Mouse (Mus musculus) small intestine, adult 2 months (tissue): Measurements from ENCODE around the gene Pagr1b. TPM values are rescaled to one million over a fixed set of nuclear protein-coding genes. Genes with fewer than 3 reads are reported as not detected.

Experiments
- H3K27ac ChIP-seq: fragments of 200-500 bp; 2 replicates; pipeline ENCODE4 v1.5.1; 2012; ENCODE audit warnings: low read depth, low read length, control low read depth, inconsistent platforms; ENCODE audit not compliant: insufficient read depth
- H3K27me3 ChIP-seq: fragments of 200-500 bp; 2 replicates; pipeline ENCODE4 v1.6.1; 2012; ENCODE audit warnings: mild to moderate bottlenecking, moderate library complexity, low read length, inconsistent platforms; ENCODE audit not compliant: control insufficient read depth, insufficient read depth
- H3K36me3 ChIP-seq: fragments of 200-500 bp; 2 replicates; pipeline ENCODE4 v1.6.1; 2012; ENCODE audit warnings: mild to moderate bottlenecking, low read length, control low read depth, inconsistent platforms; ENCODE audit not compliant: control insufficient read depth, insufficient read depth
- H3K4me1 ChIP-seq: fragments of 200-500 bp; 2 replicates; pipeline ENCODE4 v1.6.1; 2012; ENCODE audit warnings: low read length, inconsistent platforms, mixed read lengths; ENCODE audit not compliant: control insufficient read depth, insufficient read depth, insufficient read length
- H3K4me3 ChIP-seq: fragments of 200-500 bp; 2 replicates; pipeline ENCODE4 v1.5.1; 2012; ENCODE audit warnings: low read depth, mild to moderate bottlenecking, control low read depth, inconsistent platforms, low read length, moderate library complexity
- CTCF ChIP-seq: fragments of 200-500 bp; IDR thresholded peaks from 2 replicates; pipeline ENCODE4 v1.5.1; 2012; ENCODE audit warnings: low read depth, mild to moderate bottlenecking, control low read depth, inconsistent platforms, low read length, moderate library complexity, mixed read lengths; ENCODE audit not compliant: insufficient replicate concordance, insufficient read length; ENCODE audit errors: extremely low read depth
- POLR2A ChIP-seq: fragments of 200-500 bp; IDR thresholded peaks from 2 replicates; pipeline ENCODE4 v1.6.1; 2012; ENCODE audit warnings: low read depth, mild to moderate bottlenecking, control low read depth, inconsistent platforms, low read length, moderate library complexity
- WGBS: fragments of 180-500 bp; shearing (Covaris S2); methylation state at CpG from one replicate; pipeline ENCODE4 v1.1.7; 2018; 5-methylcytosine and 5-hydroxymethylcytosine counted together
- polyA plus RNA-seq: library from polyadenylated mRNA; depleted of rRNA; stranded (reverse); fragments of >200 nt; gene quantifications from 2 replicates; pipeline ENCODE4 v1.2.3, GENCODE M21; 2012; rRNA removed

Pagr1b gene
- polyA plus RNA-seq, 1 experiment: 2.9 TPM

GRCm38 (mm10) chr7:126961095-126961494 is 55.2 kb downstream of the Pagr1b start:
- Histone ChIP-seq H3K27ac (no peak overlapping the region), H3K36me3 (no peaks in the 10 kb centered on the region), H3K27me3 (no peaks in the 10 kb centered on the region), H3K4me3 (no peak overlapping the region), H3K4me1 (no peaks in the 10 kb centered on the region; the same call in 1 of the 2 replicates)
- TF ChIP-seq CTCF (no peak), POLR2A (no peak)
- 89% methylated on average over 5 of the region's 5 CpGs for WGBS

GRCm38 (mm10) chr7:126959780-126960179 is 56.5 kb downstream of the Pagr1b start:
- H3K27me3 ChIP-seq: no peaks in the 10 kb centered on the region
- no peak overlapping the region for H3K4me3 ChIP-seq
- TF ChIP-seq POLR2A (no peak), CTCF (no peak)
- H3K36me3 ChIP-seq: no peaks in the 10 kb centered on the region
- 32% methylated on average over 9 of the region's 9 CpGs for WGBS
- no peaks in the 10 kb centered on the region; the same call in 1 of the 2 replicates for H3K4me1 ChIP-seq
- H3K27ac ChIP-seq: no peak overlapping the region

- Histone ChIP-seq H3K27me3 (peaks cover 14% of the 10 kb centered on the region), H3K4me3 (no peak overlapping the region), H3K4me1 (no peaks in the 10 kb centered on the region; the same call in 1 of the 2 replicates), H3K36me3 (no peaks in the 10 kb centered on the region), H3K27ac (no peak overlapping the region)
- 49% methylated on average over 3 of the region's 3 CpGs for WGBS
- no peak for TF ChIP-seq CTCF
These were observed 61.2 kb downstream of the Pagr1b start for GRCm38 (mm10) chr7:126955125-126955524.

GRCm38 (mm10) chr7:126952646-126953045 is 63.6 kb downstream of the Pagr1b start:
- Histone ChIP-seq H3K4me3 (no peak overlapping the region), H3K36me3 (no peaks in the 10 kb centered on the region), H3K27ac (no peak overlapping the region), H3K4me1 (peaks cover 5% of the 10 kb centered on the region), H3K27me3 (peaks cover 19% of the 10 kb centered on the region)
- TF ChIP-seq CTCF (no peak), POLR2A (no peak)
- 5% methylated on average over 8 of the region's 8 CpGs for WGBS

GRCm38 (mm10) chr7:126951741-126952140 is 64.5 kb downstream of the Pagr1b start:
- H3K27ac ChIP-seq: no peak overlapping the region
- TF ChIP-seq CTCF: no peak
- no peak for TF ChIP-seq POLR2A
- peaks cover 19% of the 10 kb centered on the region for H3K27me3 ChIP-seq
- 39% methylated on average over 4 of the region's 4 CpGs for WGBS
- H3K4me1 ChIP-seq: peaks cover 5% of the 10 kb centered on the region
- H3K36me3 ChIP-seq: no peaks in the 10 kb centered on the region
- no peak overlapping the region for H3K4me3 ChIP-seq

Other genes starting within 250 kb of the Pagr1b start
- 153 and 244 TPM in 2 replicates for gene Ypel3, start 239.5 kb downstream of the Pagr1b start, polyA plus RNA-seq
- 1.4 and 2.4 TPM in 2 replicates for gene Tbx6, start 235.0 kb downstream of the Pagr1b start, polyA plus RNA-seq
- 101 and 199 TPM in 2 replicates for gene Ppp4c, start 224.0 kb downstream of the Pagr1b start, polyA plus RNA-seq
- gene Fam57b, start 218.8 kb downstream of the Pagr1b start, polyA plus RNA-seq: 2.2 and 4.1 TPM in 2 replicates
- not detected in 2 replicates for gene 4930451I11Rik, start 184.8 kb downstream of the Pagr1b start, polyA plus RNA-seq
- gene Doc2a, start 169.1 kb downstream of the Pagr1b start, polyA plus RNA-seq: not detected in 2 replicates
- gene Hirip3, start 154.5 kb downstream of the Pagr1b start, polyA plus RNA-seq: 1.3 and 3.6 TPM in 2 replicates
- gene Ino80e, start 154.1 kb downstream of the Pagr1b start, polyA plus RNA-seq: 16.5 and 42.8 TPM in 2 replicates
- gene Taok2, start 131.8 kb downstream of the Pagr1b start, polyA plus RNA-seq: 42.3 and 77.4 TPM in 2 replicates
- 51.5 and 143 TPM in 2 replicates for gene Tmem219, start 93.6 kb downstream of the Pagr1b start, polyA plus RNA-seq
- gene Kctd13, start 87.6 kb downstream of the Pagr1b start, polyA plus RNA-seq: 9.1 and 18.8 TPM in 2 replicates
- gene Asphd1, start 66.9 kb downstream of the Pagr1b start, polyA plus RNA-seq: 0.18 and 0.19 TPM in 2 replicates
- 1.3 and 2.6 TPM in 2 replicates for gene Sez6l2, start 65.9 kb downstream of the Pagr1b start, polyA plus RNA-seq
- 157 and 467 TPM in 2 replicates for gene Cdipt, start 40.6 kb downstream of the Pagr1b start, polyA plus RNA-seq
- 0.15 and 0.74 TPM in 2 replicates for gene Cdiptos, start 40.4 kb downstream of the Pagr1b start, polyA plus RNA-seq
- 148 and 353 TPM in 2 replicates for gene Mvp, start 1.9 kb downstream of the Pagr1b start, polyA plus RNA-seq
- gene Pagr1a, start 868 bp upstream of the Pagr1b start, polyA plus RNA-seq: 1.6 and 3.7 TPM in 2 replicates
- gene Gm42742, start 4.6 kb upstream of the Pagr1b start, polyA plus RNA-seq: 9.5 and 26.4 TPM in 2 replicates
- 1.3 and 2.7 TPM in 2 replicates for gene Prrt2, start 4.7 kb upstream of the Pagr1b start, polyA plus RNA-seq
- gene Maz, start 10.6 kb upstream of the Pagr1b start, polyA plus RNA-seq: 103 and 248 TPM in 2 replicates
- gene Kif22, start 26.0 kb upstream of the Pagr1b start, polyA plus RNA-seq: 3.7 and 5.8 TPM in 2 replicates
- 4,647 and 5,350 TPM in 2 replicates for gene Zg16, start 70.8 kb upstream of the Pagr1b start, polyA plus RNA-seq
- gene AI467606, start 74.9 kb upstream of the Pagr1b start, polyA plus RNA-seq: 21.2 and 22.7 TPM in 2 replicates
- 0.37 and 1.7 TPM in 2 replicates for gene Qprt, start 105.7 kb upstream of the Pagr1b start, polyA plus RNA-seq
- 2.4 and 3.9 TPM in 2 replicates for gene Spn, start 121.3 kb upstream of the Pagr1b start, polyA plus RNA-seq
- gene Cd2bp2, start 179.6 kb upstream of the Pagr1b start, polyA plus RNA-seq: 7.6 and 13.9 TPM in 2 replicates
- 17.5 and 44.1 TPM in 2 replicates for gene Tbc1d10b, start 192.0 kb upstream of the Pagr1b start, polyA plus RNA-seq
- 0.74 and 1.3 TPM in 2 replicates for gene Mylpf, start 192.4 kb upstream of the Pagr1b start, polyA plus RNA-seq
- 4.9 and 8.1 TPM in 2 replicates for gene Zfp553, start 216.6 kb upstream of the Pagr1b start, polyA plus RNA-seq
- 14.3 and 34.1 TPM in 2 replicates for gene Sept1, start 216.6 kb upstream of the Pagr1b start, polyA plus RNA-seq
- gene Zfp771, start 227.8 kb upstream of the Pagr1b start, polyA plus RNA-seq: 100.0 and 118 TPM in 2 replicates
- gene Dctpp1, start 244.2 kb upstream of the Pagr1b start, polyA plus RNA-seq: 56.3 and 62.1 TPM in 2 replicates